Mouse (Mus musculus): ENCODE data around the gene Edf1. TPM values are rescaled to one million over a fixed set of nuclear protein-coding genes. Genes with fewer than 3 reads are reported as not detected.

Gene Edf1
- polyA plus RNA-seq (2011; ENCODE audit: insufficient read length, low read depth, missing spikeins), result 102 and 122 TPM in 2 replicates

DNA sequence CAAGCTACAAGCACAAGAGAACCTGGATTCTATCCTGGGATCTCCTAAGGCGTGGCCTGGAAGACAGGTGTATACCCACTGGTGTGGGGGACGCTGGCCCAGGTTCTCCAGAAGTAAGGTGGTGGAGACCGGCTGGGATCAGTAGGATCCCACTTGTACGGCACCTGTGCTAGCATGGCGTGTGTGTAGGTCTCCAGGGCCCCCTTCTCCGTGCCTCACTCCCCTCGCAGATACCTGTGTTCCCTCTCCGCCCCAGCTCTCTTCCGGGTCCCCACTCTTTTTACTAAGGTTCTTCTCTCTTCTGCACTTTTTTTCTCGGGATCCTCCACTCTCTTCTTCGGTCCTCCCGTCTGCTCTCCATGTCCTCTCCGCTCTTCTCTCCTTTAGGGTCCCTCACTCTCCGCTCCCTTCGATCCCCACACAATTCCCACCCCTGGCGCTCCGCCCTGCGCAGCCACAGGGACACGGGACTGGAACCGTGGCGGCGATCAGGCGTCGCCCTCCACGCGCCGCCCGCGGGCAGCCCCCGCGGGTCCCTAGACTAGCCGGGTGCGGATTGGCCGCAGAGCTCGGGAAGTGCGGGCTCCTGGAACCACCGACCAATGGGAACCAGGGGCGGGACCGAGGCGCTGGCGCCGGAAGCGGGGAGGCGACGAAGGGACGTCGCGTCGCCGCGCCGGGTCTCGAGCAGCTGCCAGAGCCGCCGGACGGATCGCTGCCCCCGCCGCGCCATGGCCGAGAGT, at the start of gene Edf1:
Gene Edf1 (plus strand): TSS at position 627 of the 743 bp plus-strand sequence.
- no peak for TF ChIP-seq CTCF (IDR thresholded peaks at IDR 0.05; ENCODE audit: borderline replicate concordance, insufficient read depth, low read length)
- peak; percentile 87 for TF ChIP-seq POLR2A (IDR thresholded peaks at IDR 0.05; ENCODE audit: low read depth, low read length)
- H3K4me3 ChIP-seq (ENCODE audit: insufficient read depth, low read length), result peak within 1 kb of the TSS; percentile 84
- no peak within 1 kb of the TSS for H3K27ac ChIP-seq (ENCODE audit: insufficient read depth, low read length)
- H3K4me1 ChIP-seq (ENCODE audit: control insufficient read depth, insufficient read depth, low read length), result peaks cover 3% of the 10 kb centered on the region; the same call in 1 of the 2 replicates

GRCm38 (mm10) chr2:25509912-25510311, 47.7 kb upstream of the Edf1 start:
- Histone ChIP-seq H3K27ac (ENCODE audit: insufficient read depth, low read length) (no peak overlapping the region), H3K4me3 (ENCODE audit: insufficient read depth, low read length) (no peak overlapping the region), H3K4me1 (ENCODE audit: control insufficient read depth, insufficient read depth, low read length) (no peaks in the 10 kb centered on the region)
- TF ChIP-seq POLR2A (IDR thresholded peaks at IDR 0.05; ENCODE audit: low read depth, low read length) (no peak), CTCF (IDR thresholded peaks at IDR 0.05; ENCODE audit: borderline replicate concordance, insufficient read depth, low read length) (peak; percentile 21; the same call in 1 of the 2 replicates)

DNA sequence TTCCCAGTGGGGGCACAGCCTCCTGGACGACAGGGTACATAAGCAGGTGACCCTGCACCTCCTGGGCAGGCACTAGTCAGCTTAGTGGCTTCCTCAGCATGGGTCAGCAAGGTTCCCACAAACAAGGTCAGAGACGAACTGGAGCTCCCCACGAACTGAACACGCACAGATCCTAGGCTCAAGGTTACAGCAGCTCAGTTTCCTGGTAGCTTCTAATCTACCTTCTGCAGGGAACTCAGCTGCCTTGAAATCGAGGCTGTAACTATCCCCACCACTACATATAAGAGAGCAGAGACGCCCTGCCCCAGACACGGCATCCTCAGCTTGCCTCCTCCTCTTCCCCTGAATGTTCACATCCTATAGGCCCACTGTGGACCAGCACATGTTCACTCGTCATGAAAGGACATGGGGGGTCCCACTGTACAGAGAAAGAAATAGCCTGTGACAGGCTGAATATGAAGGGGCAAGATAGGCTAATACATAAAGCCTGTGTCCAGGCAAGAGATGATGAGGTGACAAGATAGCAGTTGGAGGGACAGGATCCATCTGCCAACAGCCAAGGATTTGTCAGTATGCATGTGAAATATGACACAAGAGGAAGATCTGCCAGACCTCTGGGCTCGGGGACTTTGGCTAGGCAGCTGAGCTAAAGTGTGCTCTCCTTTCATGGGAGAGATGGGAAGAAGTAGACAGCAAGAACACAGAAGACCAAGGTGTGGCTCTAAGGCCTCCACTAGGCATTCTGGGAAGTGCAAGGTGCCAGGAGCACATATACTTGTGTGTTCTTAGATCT, 30.9 kb upstream of the Edf1 start:
- Histone ChIP-seq H3K4me1 (ENCODE audit: control insufficient read depth, insufficient read depth, low read length) (no peaks in the 10 kb centered on the region), H3K4me3 (ENCODE audit: insufficient read depth, low read length) (no peak overlapping the region), H3K27ac (ENCODE audit: insufficient read depth, low read length) (no peak overlapping the region)
- no peak for TF ChIP-seq POLR2A (IDR thresholded peaks at IDR 0.05; ENCODE audit: low read depth, low read length)
- no peak for TF ChIP-seq CTCF (IDR thresholded peaks at IDR 0.05; ENCODE audit: borderline replicate concordance, insufficient read depth, low read length)

DNA sequence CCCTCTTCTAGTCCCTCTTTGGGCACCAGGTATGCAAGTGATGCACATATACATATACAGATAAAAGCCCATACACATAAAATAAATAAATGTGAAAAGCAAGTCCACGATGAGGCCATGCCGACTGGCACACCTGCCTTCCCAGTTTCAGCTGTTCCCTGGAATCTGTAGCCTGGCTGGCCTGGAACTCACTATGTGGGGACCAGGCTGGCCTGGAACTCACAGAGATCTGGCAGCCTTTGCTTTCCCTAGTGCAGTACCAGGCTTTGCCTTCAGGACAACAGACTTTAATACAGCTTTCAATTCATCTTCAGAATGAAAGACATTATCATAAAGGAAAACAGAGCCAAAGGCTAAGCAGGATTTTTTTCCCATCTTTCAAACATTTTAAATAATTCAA, 23.9 kb upstream of the Edf1 start:
- no peak for TF ChIP-seq POLR2A (IDR thresholded peaks at IDR 0.05; ENCODE audit: low read depth, low read length)
- H3K4me3 ChIP-seq (ENCODE audit: insufficient read depth, low read length), result no peak overlapping the region
- H3K4me1 ChIP-seq (ENCODE audit: control insufficient read depth, insufficient read depth, low read length), result peaks cover 6% of the 10 kb centered on the region
- peak overlapping the region; percentile 94 for H3K27ac ChIP-seq (ENCODE audit: insufficient read depth, low read length)

- Histone ChIP-seq H3K4me1 (ENCODE audit: control insufficient read depth, insufficient read depth, low read length) (peaks cover 6% of the 10 kb centered on the region), H3K27ac (ENCODE audit: insufficient read depth, low read length) (peak overlapping the region; percentile 97), H3K4me3 (ENCODE audit: insufficient read depth, low read length) (no peak overlapping the region)
- no peak for TF ChIP-seq POLR2A (IDR thresholded peaks at IDR 0.05; ENCODE audit: low read depth, low read length)
These were observed 23.3 kb upstream of the Edf1 start for GRCm38 (mm10) chr2:25534178-25534865.

GRCm38 (mm10) chr2:25534866-25535182, 22.8 kb upstream of the Edf1 start:
- Histone ChIP-seq H3K27ac (ENCODE audit: insufficient read depth, low read length) (peak overlapping the region; percentile 97), H3K4me3 (ENCODE audit: insufficient read depth, low read length) (no peak overlapping the region), H3K4me1 (ENCODE audit: control insufficient read depth, insufficient read depth, low read length) (peaks cover 6% of the 10 kb centered on the region)
- TF ChIP-seq CTCF (IDR thresholded peaks at IDR 0.05; ENCODE audit: borderline replicate concordance, insufficient read depth, low read length), result no peak
- TF ChIP-seq POLR2A (IDR thresholded peaks at IDR 0.05; ENCODE audit: low read depth, low read length), result no peak

- peaks cover 6% of the 10 kb centered on the region for H3K4me1 ChIP-seq (ENCODE audit: control insufficient read depth, insufficient read depth, low read length)
- H3K27ac ChIP-seq (ENCODE audit: insufficient read depth, low read length), result no peak overlapping the region
- no peak overlapping the region for H3K4me3 ChIP-seq (ENCODE audit: insufficient read depth, low read length)
- no peak for TF ChIP-seq CTCF (IDR thresholded peaks at IDR 0.05; ENCODE audit: borderline replicate concordance, insufficient read depth, low read length)
- no peak for TF ChIP-seq POLR2A (IDR thresholded peaks at IDR 0.05; ENCODE audit: low read depth, low read length)
These were observed 21.1 kb upstream of the Edf1 start for GRCm38 (mm10) chr2:25536531-25536930.

GRCm38 (mm10) chr2:25540541-25540948, 17.1 kb upstream of the Edf1 start:
- Histone ChIP-seq H3K27ac (ENCODE audit: insufficient read depth, low read length) (peak overlapping the region; percentile 67), H3K4me3 (ENCODE audit: insufficient read depth, low read length) (no peak overlapping the region), H3K4me1 (ENCODE audit: control insufficient read depth, insufficient read depth, low read length) (peaks cover 9% of the 10 kb centered on the region)
- no peak for TF ChIP-seq POLR2A (IDR thresholded peaks at IDR 0.05; ENCODE audit: low read depth, low read length)
- TF ChIP-seq CTCF (IDR thresholded peaks at IDR 0.05; ENCODE audit: borderline replicate concordance, insufficient read depth, low read length), result no peak

GRCm38 (mm10) chr2:25541644-25542367, 15.8 kb upstream of the Edf1 start:
- Histone ChIP-seq H3K27ac (ENCODE audit: insufficient read depth, low read length) (no peak overlapping the region; the same call in 1 of the 2 replicates), H3K4me1 (ENCODE audit: control insufficient read depth, insufficient read depth, low read length) (peaks cover 9% of the 10 kb centered on the region), H3K4me3 (ENCODE audit: insufficient read depth, low read length) (no peak overlapping the region)
- TF ChIP-seq CTCF (IDR thresholded peaks at IDR 0.05; ENCODE audit: borderline replicate concordance, insufficient read depth, low read length) (no peak), POLR2A (IDR thresholded peaks at IDR 0.05; ENCODE audit: low read depth, low read length) (no peak)
